Mouse (Mus musculus) heart, embryonic 15.5 days (tissue): ENCODE data around the gene Tmem252. TPM values are rescaled to one million over a fixed set of nuclear protein-coding genes. Genes with fewer than 3 reads are reported as not detected.
"Not testable (repeated sequence)": the region's sequence is repeated elsewhere in the genome, so short reads cannot be mapped to it uniquely, and the experiment has no call there.

ENCODE experiments used
- ATAC-seq: fragments of 200-750 bp; cut with Nextera tagmentation; replicated peaks from 2 replicates; pipeline ENCODE4 v1.8.0; 2017; ENCODE audit warnings: low read depth, moderate TSS enrichment; ENCODE audit not compliant: insufficient number of reproducible peaks, insufficient read depth, low FRiP score
- H3K27ac ChIP-seq: fragments of 300-500 bp; sonication (generic); 2 replicates; pipeline ENCODE4 v1.5.1; 2015; ENCODE audit warnings: mild to moderate bottlenecking, inconsistent platforms
- H3K27me3 ChIP-seq: fragments of 300-500 bp; sonication (generic); 2 replicates; pipeline ENCODE4 v1.6.1; 2015; ENCODE audit warnings: inconsistent platforms
- H3K36me3 ChIP-seq: fragments of 300-500 bp; sonication (generic); 2 replicates; pipeline ENCODE4 v1.6.1; 2015; ENCODE audit warnings: mild to moderate bottlenecking, inconsistent platforms
- H3K4me1 ChIP-seq: fragments of 300-500 bp; sonication (generic); replicated peaks from 2 replicates; pipeline ENCODE4 v1.6.1; 2015; ENCODE audit warnings: inconsistent platforms
- H3K4me2 ChIP-seq: fragments of 300-500 bp; sonication (generic); 2 replicates; pipeline ENCODE4 v1.6.1; 2015; ENCODE audit warnings: inconsistent platforms, mild to moderate bottlenecking, moderate library complexity
- H3K4me3 ChIP-seq: fragments of 300-500 bp; sonication (generic); 2 replicates; pipeline ENCODE4 v1.5.1; 2015; ENCODE audit warnings: mild to moderate bottlenecking, inconsistent platforms
- H3K9ac ChIP-seq: fragments of 300-500 bp; sonication (generic); 2 replicates; pipeline ENCODE4 v1.6.1; 2015; ENCODE audit warnings: mild to moderate bottlenecking, inconsistent platforms
- H3K9me3 ChIP-seq: fragments of 300-500 bp; sonication (generic); replicated peaks from 2 replicates; pipeline ENCODE4 v1.6.1; 2016; ENCODE audit warnings: inconsistent platforms
- WGBS: fragments of 180-500 bp; shearing (Covaris S2); methylation state at CpG from one replicate; pipeline ENCODE4 v1.1.7; 2015; ENCODE audit warnings: mixed read lengths; 5-methylcytosine and 5-hydroxymethylcytosine counted together
- polyA plus RNA-seq: library from polyadenylated mRNA; unstranded; fragments of >200 nt; fragmentation: Nextera tagmentation; extraction: Ambion mirVana; gene quantifications from 2 replicates; pipeline ENCODE4 v1.2.1, GENCODE M21; 2015

Gene Tmem252
- polyA plus RNA-seq, 1 experiment from 2014 or later: 4.0 TPM

DNA sequence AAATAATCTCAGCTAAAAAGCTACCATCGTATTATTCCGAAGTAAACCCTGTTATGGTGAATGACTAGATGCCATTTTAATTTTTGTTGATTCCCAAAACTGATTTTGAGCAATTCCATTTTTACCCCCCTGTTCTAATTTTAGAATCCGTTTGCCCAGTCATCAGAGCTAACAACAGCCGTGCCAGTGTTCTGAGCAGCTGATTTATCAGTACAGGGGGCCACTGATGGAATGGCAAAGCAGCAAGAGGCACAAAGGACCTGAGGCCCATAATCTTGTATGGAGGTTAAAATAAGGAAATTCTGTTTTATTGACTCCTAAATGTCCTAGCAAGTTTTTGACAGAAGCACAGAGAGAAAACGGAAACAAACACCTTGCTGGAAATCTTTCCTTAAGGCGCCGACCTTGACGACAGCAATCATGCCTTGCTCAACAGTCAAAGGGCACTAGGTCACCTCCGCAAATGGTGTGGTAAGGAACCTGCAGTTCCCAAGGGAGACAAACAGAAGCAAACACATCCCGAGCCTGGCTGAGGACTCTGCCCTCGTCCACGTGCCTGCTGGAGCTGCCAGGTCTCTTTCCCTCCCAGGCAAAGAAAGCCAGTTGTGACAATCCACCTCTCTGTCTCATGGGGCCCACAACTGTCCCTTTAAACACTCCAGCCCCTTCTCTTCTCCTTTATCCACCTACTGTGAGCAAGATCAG, 9.4 kb downstream of the Tmem252 start:
- no peak overlapping the region for H3K9ac ChIP-seq

GRCm38 (mm10) chr19:24686411-24686810, 12.6 kb downstream of the Tmem252 start:
- ATAC-seq: no peak
- no peak overlapping the region for H3K27ac ChIP-seq
- H3K27me3 ChIP-seq: no peaks in the 10 kb centered on the region
- H3K4me3 ChIP-seq: no peak overlapping the region
- peaks cover 16% of the 10 kb centered on the region for H3K4me1 ChIP-seq
- H3K9me3 ChIP-seq: no peaks in the 10 kb centered on the region
- H3K4me2 ChIP-seq: no peak overlapping the region
- peaks cover 2% of the 10 kb centered on the region; the same call in 1 of the 2 replicates for H3K36me3 ChIP-seq
- no peak overlapping the region for H3K9ac ChIP-seq
- 87% methylated on average over 10 of the region's 10 CpGs for WGBS

More for the DNA sequence above, 9.4 kb downstream of the Tmem252 start:
- Histone ChIP-seq H3K36me3 (peaks cover 5% of the 10 kb centered on the region; the same call in 1 of the 2 replicates), H3K27ac (peak overlapping the region; percentile 69), H3K9me3 (no peaks in the 10 kb centered on the region), H3K4me3 (no peak overlapping the region), H3K4me2 (no peak overlapping the region), H3K27me3 (no peaks in the 10 kb centered on the region), H3K4me1 (peaks cover 14% of the 10 kb centered on the region)
- WGBS: 33% methylated on average over 12 of the region's 12 CpGs
- no peak for ATAC-seq

GRCm38 (mm10) chr19:24688327-24688726, 14.5 kb downstream of the Tmem252 start:
- no peak overlapping the region for H3K9ac ChIP-seq
- H3K9me3 ChIP-seq: no peaks in the 10 kb centered on the region
- H3K4me1 ChIP-seq: peaks cover 18% of the 10 kb centered on the region
- H3K4me3 ChIP-seq: no peak overlapping the region
- H3K27me3 ChIP-seq: no peaks in the 10 kb centered on the region
- no peak for ATAC-seq
- H3K4me2 ChIP-seq: no peak overlapping the region
- peaks cover 4% of the 10 kb centered on the region; the same call in 1 of the 2 replicates for H3K36me3 ChIP-seq
- WGBS: 78% methylated on average over 6 of the region's 6 CpGs
- H3K27ac ChIP-seq: no peak overlapping the region

- Histone ChIP-seq H3K4me2 (no peak overlapping the region), H3K36me3 (peaks cover 4% of the 10 kb centered on the region; the same call in 1 of the 2 replicates), H3K9ac (no peak overlapping the region), H3K4me3 (no peak overlapping the region), H3K27me3 (no peaks in the 10 kb centered on the region), H3K9me3 (no peaks in the 10 kb centered on the region), H3K4me1 (peaks cover 11% of the 10 kb centered on the region), H3K27ac (no peak overlapping the region)
- WGBS: 94% methylated on average over 4 of the region's 4 CpGs
- no peak for ATAC-seq
Observed at GRCm38 (mm10) chr19:24689531-24689930, 15.7 kb downstream of the Tmem252 start.

GRCm38 (mm10) chr19:24692691-24693090, 18.9 kb downstream of the Tmem252 start:
- WGBS: 72% methylated on average over 2 of the region's 2 CpGs
- Histone ChIP-seq H3K4me2 (no peak overlapping the region), H3K4me3 (no peak overlapping the region), H3K27me3 (no peaks in the 10 kb centered on the region), H3K27ac (no peak overlapping the region), H3K4me1 (peaks cover 11% of the 10 kb centered on the region), H3K9ac (no peak overlapping the region), H3K9me3 (no peaks in the 10 kb centered on the region), H3K36me3 (peaks cover 4% of the 10 kb centered on the region; the same call in 1 of the 2 replicates)
- ATAC-seq: no peak

GRCm38 (mm10) chr19:24697946-24698345, 24.1 kb downstream of the Tmem252 start:
- WGBS: 51% methylated on average over 1 of the region's 1 CpGs
- Histone ChIP-seq H3K4me3 (no peak overlapping the region), H3K36me3 (no peaks in the 10 kb centered on the region; the same call in 1 of the 2 replicates), H3K4me1 (no peaks in the 10 kb centered on the region; the same call in 1 of the 2 replicates), H3K27me3 (no peaks in the 10 kb centered on the region), H3K4me2 (no peak overlapping the region), H3K9ac (no peak overlapping the region), H3K9me3 (no peaks in the 10 kb centered on the region), H3K27ac (no peak overlapping the region)
- no peak for ATAC-seq

DNA sequence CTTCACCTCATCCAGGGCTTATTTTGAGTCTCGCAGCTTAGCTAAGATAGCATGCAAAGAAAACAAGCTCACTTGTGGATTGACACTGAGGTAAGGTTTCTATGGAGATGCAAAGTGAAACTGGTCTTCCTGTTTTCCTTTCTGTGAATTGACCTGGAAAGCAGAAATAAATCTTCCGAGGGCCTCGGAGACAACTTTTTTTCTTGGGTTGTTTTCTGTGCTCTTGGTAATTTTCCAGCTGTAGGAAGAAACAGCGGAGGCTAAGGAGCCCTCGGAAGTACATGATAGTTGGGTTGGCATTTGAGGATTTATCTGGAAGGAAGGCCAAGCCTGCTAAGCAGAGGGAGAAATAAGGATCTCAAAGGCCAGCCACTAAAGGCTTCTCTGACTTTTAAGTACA, 24.8 kb downstream of the Tmem252 start:
- H3K4me2 ChIP-seq: no peak overlapping the region
- H3K4me1 ChIP-seq: no peaks in the 10 kb centered on the region; the same call in 1 of the 2 replicates
- H3K9me3 ChIP-seq: no peaks in the 10 kb centered on the region
- H3K9ac ChIP-seq: no peak overlapping the region
- H3K36me3 ChIP-seq: no peaks in the 10 kb centered on the region
- H3K4me3 ChIP-seq: no peak overlapping the region
- no peak for ATAC-seq
- no peaks in the 10 kb centered on the region for H3K27me3 ChIP-seq
- H3K27ac ChIP-seq: no peak overlapping the region
- 53% methylated on average over 5 of the region's 5 CpGs for WGBS

DNA sequence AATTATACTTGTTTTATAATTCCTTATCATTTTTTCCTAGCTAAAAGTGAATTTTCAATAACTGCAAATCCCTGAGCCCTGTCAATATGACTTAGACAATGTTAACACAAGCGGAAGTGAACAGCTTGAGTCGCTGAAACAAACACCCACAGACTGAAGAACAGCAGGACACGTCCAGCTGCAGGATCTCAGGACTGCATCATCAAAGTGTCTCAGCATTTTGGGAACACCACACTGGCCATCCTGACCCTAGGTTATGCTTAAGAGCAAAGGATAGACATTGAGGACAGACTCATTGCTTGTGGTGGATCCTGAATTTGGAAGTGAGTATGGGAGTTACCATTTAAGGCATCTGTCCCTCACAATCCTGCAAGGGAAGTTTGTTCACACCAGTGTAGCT, 25.4 kb downstream of the Tmem252 start:
- H3K4me2 ChIP-seq: no peak overlapping the region
- no peak for ATAC-seq
- no peak overlapping the region for H3K4me3 ChIP-seq
- H3K27me3 ChIP-seq: no peaks in the 10 kb centered on the region
- no peak overlapping the region for H3K27ac ChIP-seq
- no peaks in the 10 kb centered on the region; the same call in 1 of the 2 replicates for H3K4me1 ChIP-seq
- H3K9me3 ChIP-seq: no peaks in the 10 kb centered on the region
- H3K9ac ChIP-seq: no peak overlapping the region
- no peaks in the 10 kb centered on the region for H3K36me3 ChIP-seq
- 78% methylated on average over 3 of the region's 3 CpGs for WGBS

DNA sequence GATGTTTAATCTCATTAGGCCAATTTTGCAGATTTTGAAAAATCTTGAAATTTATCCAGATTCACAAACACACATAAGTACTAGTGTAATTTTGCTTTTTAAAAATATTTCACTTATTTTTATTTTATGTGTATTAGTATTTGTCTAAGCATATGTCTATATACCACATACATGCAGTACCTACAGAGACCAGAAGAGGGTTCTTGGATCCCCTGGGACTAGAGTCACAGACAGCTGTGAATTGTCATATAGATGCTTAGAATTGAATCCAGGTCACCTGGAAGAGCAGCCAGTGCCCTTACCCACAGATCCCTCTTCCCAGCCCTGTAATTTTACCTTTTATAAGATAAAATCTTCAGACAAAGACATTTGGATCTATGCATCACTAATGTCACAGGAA, 26.1 kb downstream of the Tmem252 start:
- Histone ChIP-seq H3K4me3 (no peak overlapping the region), H3K27ac (no peak overlapping the region), H3K9me3 (no peaks in the 10 kb centered on the region), H3K9ac (no peak overlapping the region), H3K4me1 (no peaks in the 10 kb centered on the region; the same call in none of the 2 replicates), H3K36me3 (no peaks in the 10 kb centered on the region), H3K27me3 (no peaks in the 10 kb centered on the region), H3K4me2 (no peak overlapping the region)
- ATAC-seq: no peak

DNA sequence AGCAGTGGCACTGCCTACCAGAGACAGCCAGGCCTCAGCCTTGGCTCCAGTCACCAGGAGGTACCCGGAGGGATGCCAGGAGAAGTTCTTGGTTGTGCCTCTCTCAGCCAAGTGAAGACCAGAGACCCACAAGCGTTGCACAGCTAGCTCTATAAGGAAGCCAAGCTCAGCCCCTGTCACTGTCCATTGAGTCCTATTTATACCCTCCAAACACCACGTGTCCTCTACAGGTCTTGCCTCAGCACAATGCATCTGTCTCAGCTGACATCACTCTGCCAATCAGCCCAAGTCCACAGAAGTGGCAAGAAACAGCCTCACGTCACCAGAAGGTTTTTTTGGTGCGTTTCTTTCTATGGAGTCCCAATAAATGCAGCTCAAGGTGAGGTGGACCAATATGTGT, 26.9 kb downstream of the Tmem252 start:
- peaks cover 5% of the 10 kb centered on the region for H3K4me1 ChIP-seq
- ATAC-seq: no peak
- no peaks in the 10 kb centered on the region for H3K9me3 ChIP-seq
- H3K4me3 ChIP-seq: no peak overlapping the region
- no peaks in the 10 kb centered on the region for H3K27me3 ChIP-seq
- WGBS: 57% methylated on average over 5 of the region's 5 CpGs
- H3K9ac ChIP-seq: no peak overlapping the region
- no peak overlapping the region for H3K27ac ChIP-seq
- no peaks in the 10 kb centered on the region for H3K36me3 ChIP-seq
- H3K4me2 ChIP-seq: no peak overlapping the region

DNA sequence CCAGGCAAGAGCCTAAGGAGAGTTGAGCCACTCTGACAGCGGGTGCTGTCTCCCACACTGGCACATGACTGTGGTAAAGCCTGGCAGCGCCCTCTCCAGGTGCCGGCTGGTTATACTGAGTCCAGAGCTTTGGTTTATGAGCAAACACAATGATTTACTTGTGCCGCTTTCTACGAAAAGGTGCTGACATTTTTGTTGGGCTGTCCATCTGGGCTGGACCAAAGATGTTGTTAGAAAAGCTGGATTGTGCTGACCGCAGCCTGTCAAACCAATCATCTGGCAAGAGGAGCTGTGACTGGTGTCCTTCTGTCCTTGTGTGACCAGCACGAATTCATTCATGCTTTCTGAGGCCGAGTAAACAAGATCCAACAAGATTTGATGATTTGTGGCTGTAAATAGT, 27.9 kb downstream of the Tmem252 start:
- Histone ChIP-seq H3K27ac (no peak overlapping the region), H3K36me3 (no peaks in the 10 kb centered on the region), H3K27me3 (no peaks in the 10 kb centered on the region), H3K4me3 (no peak overlapping the region), H3K4me2 (no peak overlapping the region), H3K9ac (no peak overlapping the region), H3K4me1 (peaks cover 12% of the 10 kb centered on the region), H3K9me3 (no peaks in the 10 kb centered on the region)
- no peak for ATAC-seq
- 70% methylated on average over 8 of the region's 8 CpGs for WGBS

GRCm38 (mm10) chr19:24703168-24703567, 29.4 kb downstream of the Tmem252 start:
- H3K4me2 ChIP-seq, H3K27me3 ChIP-seq, H3K9ac ChIP-seq, H3K27ac ChIP-seq, H3K9me3 ChIP-seq, ATAC-seq, H3K4me3 ChIP-seq, H3K36me3 ChIP-seq: not testable (repeated sequence)
- 63% methylated on average over 1 of the region's 1 CpGs for WGBS
- peaks cover 27% of the 10 kb centered on the region for H3K4me1 ChIP-seq
